In genomic region chr10:60430591-60430990, GRCm38 (mm10) we compare ENCODE assay signal across 31 mouse cellular contexts. TPM values are rescaled to one million over a fixed set of nuclear protein-coding genes. Genes with fewer than 3 reads are reported as not detected.
DNase-seq lines count a peak whose midpoint lies in the region; ATAC-seq and TF ChIP-seq lines count a peak whose summit lies in the region.
"Had no signal": no experiment of that assay in that cellular context is flagged by ENCODE, and none has a peak within 500 bp of the region (broad histone marks: within the 10 kb centered on the region; RNA-seq: fewer than 3 reads in every experiment).

No protein-coding gene starts in this region.

- H3K9me3 ChIP-seq in hindbrain, embryonic 10.5 days = peaks cover 4% of the 10 kb centered on the region
- no peaks in the 10 kb centered on the region for H3K9me3 ChIP-seq in hindbrain, embryonic 11.5 days (ENCODE audit: control insufficient read depth, low read length)
- H3K9me3 ChIP-seq in midbrain, embryonic 14.5 days (ENCODE audit: control insufficient read depth, low read length) = 0 out of 2 replicates have a peak, but pooled peaks cover 5% of the 10 kb centered on the region
- H3K9me3 ChIP-seq in midbrain, embryonic 11.5 days (ENCODE audit: control insufficient read depth, low read length) = peaks cover 4% of the 10 kb centered on the region
- no peaks in the 10 kb centered on the region for H3K9me3 ChIP-seq in midbrain, postnatal 0 days (ENCODE audit: low read length)
- H3K9me3 ChIP-seq: liver, embryonic 15.5 days had no signal

- H3K4me3 ChIP-seq in hindbrain, embryonic 10.5 days = no peak overlapping the region
- H3K4me3 ChIP-seq in hindbrain, embryonic 11.5 days (ENCODE audit: low read depth, low read length) = no peak overlapping the region
- no peak overlapping the region for H3K4me3 ChIP-seq in midbrain, embryonic 14.5 days (replicated peaks; ENCODE audit: low read depth, low read length)
- H3K4me3 ChIP-seq in midbrain, embryonic 11.5 days (ENCODE audit: low read depth, low read length) = no peak overlapping the region
- H3K4me3 ChIP-seq in midbrain, postnatal 0 days (ENCODE audit: low read depth, low read length) = no peak overlapping the region
- H3K4me3 ChIP-seq: heart, embryonic 10.5 days; heart, embryonic 15.5 days; kidney, embryonic 15.5 days; layer of hippocampus, adult 2 months; left cerebral cortex, adult 2 months; limb, embryonic 12.5 days; liver, embryonic 15.5 days; midbrain, embryonic 12.5 days; myocyte had no signal

- TF ChIP-seq CTCF in midbrain, postnatal 0 days (IDR thresholded peaks at IDR 0.05) = no peak

- H3K27ac ChIP-seq in hindbrain, embryonic 10.5 days = peak overlapping the region; percentile 12; the same call in 1 of the 2 replicates
- no peak overlapping the region for H3K27ac ChIP-seq in hindbrain, embryonic 11.5 days (ENCODE audit: low read depth, low read length)
- H3K27ac ChIP-seq in midbrain, embryonic 14.5 days (replicated peaks; ENCODE audit: low read depth, low read length) = peak overlapping the region; percentile 37; the same call in 1 of the 2 replicates
- H3K27ac ChIP-seq in midbrain, embryonic 11.5 days (ENCODE audit: low read depth, low read length) = no peak overlapping the region
- H3K27ac ChIP-seq in midbrain, postnatal 0 days (ENCODE audit: low read depth, low read length) = no peak overlapping the region
- H3K27ac ChIP-seq: heart, embryonic 10.5 days; heart, embryonic 15.5 days; kidney, embryonic 15.5 days; layer of hippocampus, adult 2 months; left cerebral cortex, adult 2 months; limb, embryonic 12.5 days; liver, embryonic 15.5 days; midbrain, embryonic 12.5 days had no signal

- WGBS in hindbrain, embryonic 10.5 days = 33% methylated on average over 6 of the region's 6 CpGs
- WGBS in hindbrain, embryonic 11.5 days = 39% methylated on average over 6 of the region's 6 CpGs
- 9% methylated on average over 6 of the region's 6 CpGs for WGBS in midbrain, embryonic 14.5 days
- 18% methylated on average over 6 of the region's 6 CpGs for WGBS in midbrain, embryonic 11.5 days
- 21% methylated on average over 6 of the region's 6 CpGs for WGBS in midbrain, postnatal 0 days

- ATAC-seq in hindbrain, embryonic 11.5 days (ENCODE audit: low FRiP score) = no peak
- no peak for ATAC-seq in midbrain, embryonic 14.5 days (ENCODE audit: low FRiP score, low TSS enrichment)
- no peak for ATAC-seq in midbrain, embryonic 11.5 days (ENCODE audit: low FRiP score)
- ATAC-seq in midbrain, postnatal 0 days (ENCODE audit: low FRiP score) = no peak
- ATAC-seq: CD4-positive, CD25-positive, alpha-beta regulatory T cell, adult 4 months had no signal

- H3K9ac ChIP-seq in hindbrain, embryonic 11.5 days (ENCODE audit: low read depth, low read length) = no peak overlapping the region
- H3K9ac ChIP-seq in midbrain, embryonic 14.5 days (replicated peaks; ENCODE audit: low read length) = no peak overlapping the region
- no peak overlapping the region for H3K9ac ChIP-seq in midbrain, embryonic 11.5 days (ENCODE audit: low read length)
- H3K9ac ChIP-seq in midbrain, postnatal 0 days (replicated peaks; ENCODE audit: low read length, poor library complexity, severe bottlenecking) = no peak overlapping the region
- H3K9ac ChIP-seq: heart, embryonic 15.5 days; kidney, embryonic 15.5 days; limb, embryonic 12.5 days; liver, embryonic 15.5 days; lung, embryonic 14.5 days; midbrain, embryonic 12.5 days had no signal

- no peak for DNase-seq in hindbrain, embryonic 10.5 days (ENCODE audit: low spot score)
- DNase-seq in hindbrain, embryonic 11.5 days (ENCODE audit: low spot score) = no peak
- DNase-seq in midbrain, embryonic 14.5 days = peak; percentile 16
- DNase-seq in midbrain, embryonic 11.5 days (ENCODE audit: low spot score, missing footprints) = no peak
- peak; percentile 8 for DNase-seq in midbrain, postnatal 0 days (ENCODE audit: low spot score)
- peak; percentile 49 for DNase-seq in retina, postnatal 1 day
- DNase-seq in cerebellum, postnatal 14 days = no peak
- DNase-seq: adrenal gland, postnatal 25 days; cerebellum, adult 2 months; cerebellum, postnatal 25 days; gastrocnemius, postnatal 25 days; heart, adult 11 months; kidney, adult 11 months; kidney, postnatal 36 days; lung, embryonic 14.5 days; thymus, adult 2 months; thymus, postnatal 36 days had no signal

- peaks cover 11% of the 10 kb centered on the region for H3K27me3 ChIP-seq in hindbrain, embryonic 10.5 days (ENCODE audit: insufficient read depth, poor library complexity, severe bottlenecking)
- no peaks in the 10 kb centered on the region for H3K27me3 ChIP-seq in hindbrain, embryonic 11.5 days (ENCODE audit: control insufficient read depth, insufficient read depth, low read length)
- H3K27me3 ChIP-seq in midbrain, embryonic 14.5 days (ENCODE audit: control insufficient read depth, insufficient read depth, low read length) = no peaks in the 10 kb centered on the region
- H3K27me3 ChIP-seq in midbrain, embryonic 11.5 days (ENCODE audit: control insufficient read depth, insufficient read depth, low read length) = no peaks in the 10 kb centered on the region; the same call in 1 of the 2 replicates
- H3K27me3 ChIP-seq in midbrain, postnatal 0 days (ENCODE audit: insufficient read depth, low read length) = 0 out of 2 replicates have a peak, but pooled peaks cover 2% of the 10 kb centered on the region
- H3K27me3 ChIP-seq: liver, embryonic 15.5 days had no signal

- peaks cover 26% of the 10 kb centered on the region for H3K4me1 ChIP-seq in hindbrain, embryonic 10.5 days (replicated peaks)
- H3K4me1 ChIP-seq in hindbrain, embryonic 11.5 days (replicated peaks; ENCODE audit: control insufficient read depth, insufficient read depth, low read length) = no peaks in the 10 kb centered on the region
- H3K4me1 ChIP-seq in midbrain, embryonic 14.5 days (ENCODE audit: control insufficient read depth, insufficient read depth, low read length) = 0 out of 2 replicates have a peak, but pooled peaks cover 8% of the 10 kb centered on the region
- no peaks in the 10 kb centered on the region for H3K4me1 ChIP-seq in midbrain, embryonic 11.5 days (ENCODE audit: control insufficient read depth, insufficient read depth, low read length)
- H3K4me1 ChIP-seq in midbrain, postnatal 0 days (ENCODE audit: insufficient read depth, low read length) = no peaks in the 10 kb centered on the region
- H3K4me1 ChIP-seq: heart, embryonic 10.5 days; heart, embryonic 15.5 days; limb, embryonic 12.5 days; liver, embryonic 15.5 days had no signal

- H3K36me3 ChIP-seq in hindbrain, embryonic 10.5 days = no peaks in the 10 kb centered on the region
- no peaks in the 10 kb centered on the region for H3K36me3 ChIP-seq in hindbrain, embryonic 11.5 days (ENCODE audit: control insufficient read depth, insufficient read depth, low read length)
- no peaks in the 10 kb centered on the region for H3K36me3 ChIP-seq in midbrain, embryonic 14.5 days (ENCODE audit: control insufficient read depth, insufficient read depth, low read length)
- no peaks in the 10 kb centered on the region for H3K36me3 ChIP-seq in midbrain, embryonic 11.5 days (ENCODE audit: control insufficient read depth, insufficient read depth, low read length)
- no peaks in the 10 kb centered on the region for H3K36me3 ChIP-seq in midbrain, postnatal 0 days (ENCODE audit: insufficient read depth, low read length)
- H3K36me3 ChIP-seq: heart, embryonic 10.5 days; heart, embryonic 15.5 days; kidney, embryonic 15.5 days; limb, embryonic 12.5 days; liver, embryonic 15.5 days; midbrain, embryonic 12.5 days had no signal

- no peak overlapping the region for H3K4me2 ChIP-seq in hindbrain, embryonic 11.5 days (replicated peaks; ENCODE audit: low read depth, low read length)
- H3K4me2 ChIP-seq in midbrain, embryonic 14.5 days (ENCODE audit: low read length) = no peak overlapping the region
- H3K4me2 ChIP-seq in midbrain, embryonic 11.5 days = no peak overlapping the region
- no peak overlapping the region for H3K4me2 ChIP-seq in midbrain, postnatal 0 days (ENCODE audit: low read depth, low read length, poor library complexity, severe bottlenecking)
- H3K4me2 ChIP-seq: heart, embryonic 15.5 days; kidney, embryonic 15.5 days; limb, embryonic 12.5 days; liver, embryonic 15.5 days; lung, embryonic 14.5 days; midbrain, embryonic 12.5 days had no signal

RNA-seq across cellular contexts. Expression of gene Gm17455, which starts 31.1 kb away (rescaled TPM):
- 6.5 and 10.1 TPM in 2 replicates for polyA plus RNA-seq in hindbrain, embryonic 10.5 days (2016; fragmentation: Nextera tagmentation; extraction: Ambion mirVana)
- 6.3 and 8.3 TPM in 2 replicates for polyA plus RNA-seq in hindbrain, embryonic 11.5 days (2014; fragmentation: Nextera tagmentation; extraction: Ambion mirVana)
- 7.6 and 9.8 TPM in 2 replicates for polyA plus RNA-seq in midbrain, embryonic 14.5 days (2014; fragmentation: Nextera tagmentation; extraction: Ambion mirVana)
- 3.0 and 3.7 TPM in 2 replicates for polyA plus RNA-seq in midbrain, embryonic 11.5 days (2014; fragmentation: Nextera tagmentation; extraction: Ambion mirVana)
- total RNA-seq in midbrain, postnatal 0 days (2014; rRNA removed) = 0.93 and 1.9 TPM in 2 replicates
- 6.9 and 12.5 TPM in 2 replicates for polyA plus RNA-seq in midbrain, postnatal 0 days (2015; fragmentation: Nextera tagmentation; extraction: Ambion mirVana)
- total RNA-seq: adrenal gland, adult 18-20 months; adrenal gland, postnatal 25 days; gastrocnemius, postnatal 25 days; heart, postnatal 25 days; layer of hippocampus, adult 2 months; left cerebral cortex, adult 2 months; liver, adult 2 months; megakaryocyte progenitor cell, adult 5-6 weeks had no signal
- polyA plus RNA-seq: liver, adult 2 months had no signal

Comparison
In these comparisons a context has a peak if more than half of its experiments do, and no peak if none do; other contexts are left out.
1. DNase-seq: peak in midbrain, embryonic 14.5 days (single experiment), midbrain, postnatal 0 days (single experiment) and retina, postnatal 1 day (single experiment); none in hindbrain, embryonic 10.5 days (single experiment), hindbrain, embryonic 11.5 days (single experiment), midbrain, embryonic 11.5 days (single experiment) and cerebellum, postnatal 14 days (0 of 2).
2. H3K27ac ChIP-seq: peak in hindbrain, embryonic 10.5 days (single experiment) and midbrain, embryonic 14.5 days (single experiment); none in hindbrain, embryonic 11.5 days (single experiment), midbrain, embryonic 11.5 days (single experiment) and midbrain, postnatal 0 days (single experiment).